Mouse (Mus musculus) megakaryocyte, embryonic 14.5 days (primary cell): ENCODE results near the gene Exoc3l4.

Experiments used
- FLI1 ChIP-seq: IDR thresholded peaks from 2 replicates; pipeline ENCODE4 v1.6.1; 2012; ENCODE audit warnings: low read length, inconsistent platforms, mixed read lengths
- GATA1 ChIP-seq: IDR thresholded peaks from 3 replicates; pipeline ENCODE4 v1.6.1; 2012; ENCODE audit warnings: mixed read lengths, low read length, inconsistent platforms, borderline replicate concordance

GRCm38 (mm10) chr12:111450359-111450758 lies 33.5 kb downstream of the Exoc3l4 start:
- no peak for TF ChIP-seq GATA1
- no peak for TF ChIP-seq FLI1
